Mouse (Mus musculus) myocyte (in vitro differentiated cells): ENCODE results near the gene Tle6.

Source experiments
- E2F4 ChIP-seq: IDR thresholded peaks from one replicate; pipeline ENCODE4 v1.6.1; 2011; ENCODE audit warnings: mild to moderate bottlenecking, control low read depth, moderate library complexity; ENCODE audit not compliant: insufficient read depth
- MYOG ChIP-seq, 3 experiments: IDR thresholded peaks; one replicate each; pipeline ENCODE4 v1.6.1; 2011; ENCODE audit warnings: control low read depth in 2 of 3, low read depth in 2 of 3, mild to moderate bottlenecking in 2 of 3; ENCODE audit not compliant: insufficient read length in 2 of 3, control insufficient read depth in 1 of 3, insufficient read depth in 1 of 3
- POLR2A ChIP-seq: IDR thresholded peaks from one replicate; pipeline ENCODE4 v1.6.1; 2011; ENCODE audit warnings: low read depth, mild to moderate bottlenecking, control low read depth, moderate library complexity; ENCODE audit not compliant: insufficient read length
- TCF12 ChIP-seq: IDR thresholded peaks from one replicate; pipeline ENCODE4 v1.6.1; 2011; ENCODE audit warnings: mild to moderate bottlenecking, control low read depth; ENCODE audit not compliant: poor library complexity, insufficient read depth, severe bottlenecking

DNA sequence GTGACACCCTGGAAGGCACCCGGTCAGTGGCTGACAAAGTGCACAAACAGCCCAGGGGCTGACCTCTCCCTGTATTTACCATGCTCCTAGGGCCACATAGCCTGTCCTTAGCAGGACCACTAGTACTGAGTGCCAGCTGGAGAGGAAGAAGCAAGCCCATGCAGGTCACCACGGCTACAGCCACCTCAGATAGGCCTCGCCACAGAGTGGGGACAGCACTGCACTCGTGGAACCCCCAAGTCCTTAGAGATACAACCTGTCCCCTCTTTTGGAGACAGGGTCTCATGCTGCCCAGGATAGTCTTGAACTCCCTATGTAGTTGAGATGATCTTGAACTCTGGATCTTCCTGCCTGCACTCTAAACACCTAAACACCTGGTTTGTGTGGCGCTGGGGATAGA lies 59.5 kb downstream of the Tle6 start:
- TF ChIP-seq E2F4 (no peak), MYOG (IDR thresholded peaks at IDR 0.05; ENCODE audit: control insufficient read depth in 1 of 3, insufficient read depth in 1 of 3, insufficient read length in 2 of 3, low read depth in 2 of 3) (no peak), POLR2A (no peak), TCF12 (no peak)
